Mouse (Mus musculus): ENCODE measurements around the gene Hoxd10. TPM values are rescaled to one million over a fixed set of nuclear protein-coding genes. Genes with fewer than 3 reads are reported as not detected.

The Hoxd10 gene
- polyA plus RNA-seq, 1 experiment from 2014 or later = not detected

GRCm38 (mm10) chr2:74661685-74662084 is 30.0 kb upstream of the Hoxd10 start:
- no peak overlapping the region for H3K9ac ChIP-seq
- no peaks in the 10 kb centered on the region for H3K36me3 ChIP-seq (replicated peaks; ENCODE audit: control insufficient read depth, insufficient read depth)
- ATAC-seq (ENCODE audit: low FRiP score) (peak; percentile 59), DNase-seq (ENCODE audit: low spot score) (peak; percentile 84)
- 1% methylated on average over 14 of the region's 14 CpGs for WGBS
- peaks cover 94% of the 10 kb centered on the region for H3K27me3 ChIP-seq (ENCODE audit: control insufficient read depth, insufficient read depth, low read length)
- no peak overlapping the region for H3K4me3 ChIP-seq (replicated peaks; ENCODE audit: low read length)
- H3K9me3 ChIP-seq (ENCODE audit: control insufficient read depth, low read length) = no peaks in the 10 kb centered on the region
- H3K27ac ChIP-seq = no peak overlapping the region
- H3K4me1 ChIP-seq (replicated peaks; ENCODE audit: control insufficient read depth, insufficient read depth, low read length) = no peaks in the 10 kb centered on the region; the same call in 1 of the 2 replicates
- H3K4me2 ChIP-seq (replicated peaks) = peak overlapping the region; percentile 41

GRCm38 (mm10) chr2:74663291-74663925 is 28.3 kb upstream of the Hoxd10 start:
- 7% methylated on average over 18 of the region's 18 CpGs for WGBS
- Histone ChIP-seq H3K9ac (no peak overlapping the region), H3K4me1 (replicated peaks; ENCODE audit: control insufficient read depth, insufficient read depth, low read length) (peaks cover 4% of the 10 kb centered on the region; the same call in 1 of the 2 replicates), H3K4me2 (replicated peaks) (no peak overlapping the region), H3K9me3 (ENCODE audit: control insufficient read depth, low read length) (no peaks in the 10 kb centered on the region), H3K27me3 (ENCODE audit: control insufficient read depth, insufficient read depth, low read length) (peaks cover 98% of the 10 kb centered on the region), H3K27ac (no peak overlapping the region), H3K36me3 (replicated peaks; ENCODE audit: control insufficient read depth, insufficient read depth) (no peaks in the 10 kb centered on the region), H3K4me3 (replicated peaks; ENCODE audit: low read length) (no peak overlapping the region)
- DNase-seq (ENCODE audit: low spot score) (no peak), ATAC-seq (ENCODE audit: low FRiP score) (no peak)

GRCm38 (mm10) chr2:74666411-74666810 is 25.3 kb upstream of the Hoxd10 start:
- H3K9ac ChIP-seq = no peak overlapping the region
- WGBS = 2% methylated on average over 7 of the region's 7 CpGs
- H3K9me3 ChIP-seq (ENCODE audit: control insufficient read depth, low read length) = no peaks in the 10 kb centered on the region
- H3K4me2 ChIP-seq (replicated peaks) = no peak overlapping the region
- peaks cover 98% of the 10 kb centered on the region for H3K27me3 ChIP-seq (ENCODE audit: control insufficient read depth, insufficient read depth, low read length)
- no peak overlapping the region for H3K27ac ChIP-seq
- no peaks in the 10 kb centered on the region for H3K36me3 ChIP-seq (replicated peaks; ENCODE audit: control insufficient read depth, insufficient read depth)
- H3K4me3 ChIP-seq (replicated peaks; ENCODE audit: low read length) = no peak overlapping the region
- ATAC-seq (ENCODE audit: low FRiP score) = no peak
- H3K4me1 ChIP-seq (replicated peaks; ENCODE audit: control insufficient read depth, insufficient read depth, low read length) = peaks cover 4% of the 10 kb centered on the region; the same call in 1 of the 2 replicates
- DNase-seq (ENCODE audit: low spot score) = no peak

- Histone ChIP-seq H3K9ac (no peak overlapping the region), H3K4me2 (replicated peaks) (no peak overlapping the region), H3K27me3 (ENCODE audit: control insufficient read depth, insufficient read depth, low read length) (peaks cover 98% of the 10 kb centered on the region), H3K36me3 (replicated peaks; ENCODE audit: control insufficient read depth, insufficient read depth) (no peaks in the 10 kb centered on the region), H3K4me3 (replicated peaks; ENCODE audit: low read length) (no peak overlapping the region), H3K27ac (no peak overlapping the region), H3K9me3 (ENCODE audit: control insufficient read depth, low read length) (no peaks in the 10 kb centered on the region), H3K4me1 (replicated peaks; ENCODE audit: control insufficient read depth, insufficient read depth, low read length) (peaks cover 4% of the 10 kb centered on the region; the same call in 1 of the 2 replicates)
- DNase-seq (ENCODE audit: low spot score) = no peak
- WGBS = 2% methylated on average over 36 of the region's 36 CpGs
- ATAC-seq (ENCODE audit: low FRiP score) = no peak
These were observed 24.4 kb upstream of the Hoxd10 start for GRCm38 (mm10) chr2:74667191-74667841.

GRCm38 (mm10) chr2:74667842-74668357 is 23.8 kb upstream of the Hoxd10 start, which contains the start of gene Hoxd13:
TSS of gene Hoxd13 (plus strand) at chr2:74668310.
- DNase-seq (ENCODE audit: low spot score) (no peak), ATAC-seq (ENCODE audit: low FRiP score) (no peak)
- H3K9me3 ChIP-seq (ENCODE audit: control insufficient read depth, low read length) = no peaks in the 10 kb centered on the region
- H3K4me2 ChIP-seq (replicated peaks) = peak within 1 kb of the TSS; percentile 35
- H3K4me1 ChIP-seq (replicated peaks; ENCODE audit: control insufficient read depth, insufficient read depth, low read length) = peaks cover 4% of the 10 kb centered on the region; the same call in 1 of the 2 replicates
- H3K27me3 ChIP-seq (ENCODE audit: control insufficient read depth, insufficient read depth, low read length) = peaks cover 98% of the 10 kb centered on the region
- H3K36me3 ChIP-seq (replicated peaks; ENCODE audit: control insufficient read depth, insufficient read depth) = no peaks in the 10 kb centered on the region
- no peak within 1 kb of the TSS for H3K27ac ChIP-seq
- peak within 1 kb of the TSS; percentile 18 for H3K4me3 ChIP-seq (replicated peaks; ENCODE audit: low read length)
- H3K9ac ChIP-seq = no peak within 1 kb of the TSS
- 0% methylated on average over 30 of the region's 51 CpGs for WGBS

- Histone ChIP-seq H3K4me1 (replicated peaks; ENCODE audit: control insufficient read depth, insufficient read depth, low read length) (peaks cover 4% of the 10 kb centered on the region; the same call in 1 of the 2 replicates), H3K27me3 (ENCODE audit: control insufficient read depth, insufficient read depth, low read length) (peaks cover 98% of the 10 kb centered on the region), H3K9ac (no peak overlapping the region), H3K9me3 (ENCODE audit: control insufficient read depth, low read length) (no peaks in the 10 kb centered on the region), H3K4me2 (replicated peaks) (peak overlapping the region; percentile 35), H3K36me3 (replicated peaks; ENCODE audit: control insufficient read depth, insufficient read depth) (no peaks in the 10 kb centered on the region), H3K4me3 (replicated peaks; ENCODE audit: low read length) (peak overlapping the region; percentile 18), H3K27ac (no peak overlapping the region)
- under 1% methylated on average over 67 of the region's 74 CpGs for WGBS
- ATAC-seq (ENCODE audit: low FRiP score) (no peak; the same call in 1 of the 2 replicates), DNase-seq (ENCODE audit: low spot score) (no peak)
These were observed 23.1 kb upstream of the Hoxd10 start for GRCm38 (mm10) chr2:74668370-74669229.

- H3K4me1 ChIP-seq (replicated peaks; ENCODE audit: control insufficient read depth, insufficient read depth, low read length) = peaks cover 4% of the 10 kb centered on the region; the same call in 1 of the 2 replicates
- no peak for DNase-seq (ENCODE audit: low spot score)
- H3K4me2 ChIP-seq (replicated peaks) = no peak overlapping the region
These were observed 22.5 kb upstream of the Hoxd10 start for GRCm38 (mm10) chr2:74669230-74669578.

GRCm38 (mm10) chr2:74669650-74670235 is 22.0 kb upstream of the Hoxd10 start:
- Histone ChIP-seq H3K4me1 (replicated peaks; ENCODE audit: control insufficient read depth, insufficient read depth, low read length) (peaks cover 4% of the 10 kb centered on the region; the same call in 1 of the 2 replicates), H3K36me3 (replicated peaks; ENCODE audit: control insufficient read depth, insufficient read depth) (no peaks in the 10 kb centered on the region), H3K27me3 (ENCODE audit: control insufficient read depth, insufficient read depth, low read length) (peaks cover 98% of the 10 kb centered on the region), H3K4me2 (replicated peaks) (no peak overlapping the region), H3K9ac (no peak overlapping the region), H3K9me3 (ENCODE audit: control insufficient read depth, low read length) (no peaks in the 10 kb centered on the region), H3K27ac (no peak overlapping the region), H3K4me3 (replicated peaks; ENCODE audit: low read length) (no peak overlapping the region)
- ATAC-seq (ENCODE audit: low FRiP score) = no peak
- WGBS = under 1% methylated on average over 14 of the region's 14 CpGs
- no peak for DNase-seq (ENCODE audit: low spot score)

More at GRCm38 (mm10) chr2:74669230-74669578, 22.5 kb upstream of the Hoxd10 start:
- WGBS = 4% methylated on average over 3 of the region's 3 CpGs
- H3K27me3 ChIP-seq (ENCODE audit: control insufficient read depth, insufficient read depth, low read length) = peaks cover 98% of the 10 kb centered on the region
- H3K9me3 ChIP-seq (ENCODE audit: control insufficient read depth, low read length) = no peaks in the 10 kb centered on the region
- no peak for ATAC-seq (ENCODE audit: low FRiP score)
- no peak overlapping the region for H3K4me3 ChIP-seq (replicated peaks; ENCODE audit: low read length)
- H3K36me3 ChIP-seq (replicated peaks; ENCODE audit: control insufficient read depth, insufficient read depth) = no peaks in the 10 kb centered on the region
- no peak overlapping the region for H3K27ac ChIP-seq
- H3K9ac ChIP-seq = no peak overlapping the region
